Mouse (Mus musculus): Measurements from ENCODE around the gene Hhex. TPM values are rescaled to one million over a fixed set of nuclear protein-coding genes. Genes with fewer than 3 reads are reported as not detected.

Gene Hhex
- 5.1 and 5.2 TPM in 2 replicates for polyA plus RNA-seq (2015; fragmentation: Nextera tagmentation; extraction: Ambion mirVana)

DNA sequence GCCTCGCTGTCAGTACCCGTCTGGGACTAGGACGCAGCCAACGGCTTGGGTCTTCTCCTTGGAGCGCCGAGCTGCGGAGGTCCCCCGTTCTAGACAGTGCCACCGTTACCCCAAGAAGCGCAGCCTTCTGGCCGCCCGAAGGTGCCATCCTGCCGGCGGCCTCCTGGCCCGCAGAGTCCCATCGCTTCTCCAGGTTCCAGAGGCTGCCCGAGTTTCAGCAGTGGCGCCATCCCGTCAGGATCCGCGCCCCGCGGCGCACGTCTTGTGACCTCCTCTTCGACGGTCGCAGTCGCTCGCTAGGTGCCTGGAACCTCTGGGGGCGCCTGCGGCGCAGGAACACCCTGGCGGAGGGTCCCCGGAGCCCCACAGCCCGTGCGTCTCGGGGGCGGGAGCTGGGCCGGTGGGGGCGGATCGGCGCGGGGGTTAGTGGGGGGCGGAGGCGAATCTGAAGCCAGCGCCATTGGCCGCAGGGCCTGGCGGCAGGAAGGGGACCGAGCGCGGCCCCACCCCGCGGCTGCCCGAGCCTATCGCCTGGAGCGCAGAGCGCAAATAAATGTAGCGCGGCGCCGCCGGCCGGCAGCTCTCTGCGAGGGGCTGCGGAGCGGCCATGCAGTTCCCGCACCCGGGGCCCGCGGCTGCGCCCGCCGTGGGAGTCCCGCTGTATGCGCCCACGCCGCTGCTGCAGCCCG, at the start of gene Hhex:
Hhex (plus strand) TSS at position 548 of the 689 bp plus-strand sequence.
- H3K4me1 ChIP-seq = peaks cover 16% of the 10 kb centered on the region
- ATAC-seq (replicated peaks) = peak; percentile 71
- peak within 1 kb of the TSS; percentile 51 for H3K4me2 ChIP-seq
- no peaks in the 10 kb centered on the region for H3K36me3 ChIP-seq (replicated peaks)
- H3K9ac ChIP-seq = no peak within 1 kb of the TSS
- under 1% methylated on average over 73 of the region's 79 CpGs for WGBS
- peak within 1 kb of the TSS; percentile 20; the same call in 1 of the 2 replicates for H3K27ac ChIP-seq
- no peaks in the 10 kb centered on the region for H3K9me3 ChIP-seq
- peak within 1 kb of the TSS; percentile 36 for H3K4me3 ChIP-seq
- H3K27me3 ChIP-seq (replicated peaks) = peaks cover 78% of the 10 kb centered on the region

DNA sequence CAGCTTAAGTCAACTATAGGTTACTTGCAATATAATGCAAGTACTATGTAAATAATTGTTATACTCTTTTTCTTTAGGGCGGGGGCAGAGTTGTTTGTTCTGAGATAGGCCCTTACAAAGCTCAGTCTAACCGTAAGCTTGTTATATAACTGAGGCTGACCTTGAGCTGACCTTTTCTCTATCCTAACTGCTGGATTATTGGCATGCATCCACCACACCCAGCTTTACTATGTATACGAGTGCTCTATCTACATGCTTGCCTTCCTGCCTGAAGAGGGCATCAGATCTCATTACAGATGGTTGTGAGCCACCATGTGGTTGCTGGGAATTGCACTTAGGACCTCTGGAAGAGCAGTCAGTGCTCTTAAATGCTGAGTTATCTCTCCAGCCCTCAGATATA, 48.5 kb upstream of the Hhex start:
- H3K36me3 ChIP-seq (replicated peaks) = no peaks in the 10 kb centered on the region
- no peak overlapping the region for H3K4me2 ChIP-seq
- ATAC-seq (replicated peaks) = no peak
- H3K4me3 ChIP-seq = no peak overlapping the region
- no peaks in the 10 kb centered on the region for H3K27me3 ChIP-seq (replicated peaks)
- H3K27ac ChIP-seq = no peak overlapping the region
- no peak overlapping the region for H3K9ac ChIP-seq
- no peaks in the 10 kb centered on the region for H3K9me3 ChIP-seq
- no peaks in the 10 kb centered on the region for H3K4me1 ChIP-seq
- WGBS = 79% methylated on average over 3 of the region's 3 CpGs

DNA sequence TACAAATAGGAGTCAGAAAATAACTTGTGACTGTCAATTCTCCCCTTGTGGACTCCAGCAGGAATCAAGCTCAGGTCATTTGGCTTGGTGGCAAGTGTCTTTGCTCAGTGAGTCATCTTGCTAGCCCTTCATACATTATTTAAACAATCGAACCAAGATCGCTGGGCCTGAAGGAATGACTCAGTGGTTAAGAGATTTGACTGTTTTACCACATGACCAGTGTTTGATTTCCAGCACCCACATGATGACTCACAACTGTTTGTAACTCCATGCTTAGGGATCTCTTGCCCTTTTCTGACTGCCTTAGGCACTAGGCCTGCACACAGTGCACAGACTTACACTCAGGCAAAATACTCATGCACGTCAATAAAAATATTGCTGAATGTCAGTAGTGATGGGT, 42.7 kb upstream of the Hhex start:
- ATAC-seq (replicated peaks) = no peak
- no peak overlapping the region for H3K27ac ChIP-seq
- H3K27me3 ChIP-seq (replicated peaks) = no peaks in the 10 kb centered on the region
- H3K4me3 ChIP-seq = no peak overlapping the region
- whole genome bisulfite sequencing = 96% methylated on average over 3 of the region's 3 CpGs
- no peaks in the 10 kb centered on the region for H3K4me1 ChIP-seq
- no peaks in the 10 kb centered on the region for H3K36me3 ChIP-seq (replicated peaks)
- no peak overlapping the region for H3K9ac ChIP-seq
- H3K9me3 ChIP-seq = no peaks in the 10 kb centered on the region
- H3K4me2 ChIP-seq = no peak overlapping the region

DNA sequence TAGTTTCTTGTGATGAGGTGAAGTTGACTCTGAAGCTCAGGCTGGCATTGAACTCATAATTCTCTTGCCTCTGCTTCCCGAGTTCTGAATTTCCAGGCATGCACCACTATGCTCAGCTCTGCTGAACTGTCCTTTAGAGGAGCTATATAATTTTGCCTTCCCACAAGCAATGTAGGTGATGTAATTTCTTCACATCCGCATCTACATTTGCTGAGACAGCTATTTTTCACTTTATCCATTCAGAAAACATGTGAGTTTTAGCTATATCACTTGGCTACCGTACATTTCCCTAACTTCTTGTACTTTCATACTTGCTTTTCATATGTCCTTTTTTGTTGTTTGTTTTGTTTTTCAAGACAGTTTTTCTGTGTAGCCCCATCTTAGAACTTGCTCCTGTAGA, 38.3 kb upstream of the Hhex start:
- WGBS = 96% methylated on average over 3 of the region's 3 CpGs
- no peak overlapping the region for H3K4me2 ChIP-seq
- H3K9ac ChIP-seq = no peak overlapping the region
- no peaks in the 10 kb centered on the region for H3K27me3 ChIP-seq (replicated peaks)
- no peak overlapping the region for H3K4me3 ChIP-seq
- no peaks in the 10 kb centered on the region for H3K4me1 ChIP-seq
- H3K9me3 ChIP-seq = no peaks in the 10 kb centered on the region
- H3K36me3 ChIP-seq (replicated peaks) = no peaks in the 10 kb centered on the region
- H3K27ac ChIP-seq = no peak overlapping the region
- ATAC-seq (replicated peaks) = no peak

DNA sequence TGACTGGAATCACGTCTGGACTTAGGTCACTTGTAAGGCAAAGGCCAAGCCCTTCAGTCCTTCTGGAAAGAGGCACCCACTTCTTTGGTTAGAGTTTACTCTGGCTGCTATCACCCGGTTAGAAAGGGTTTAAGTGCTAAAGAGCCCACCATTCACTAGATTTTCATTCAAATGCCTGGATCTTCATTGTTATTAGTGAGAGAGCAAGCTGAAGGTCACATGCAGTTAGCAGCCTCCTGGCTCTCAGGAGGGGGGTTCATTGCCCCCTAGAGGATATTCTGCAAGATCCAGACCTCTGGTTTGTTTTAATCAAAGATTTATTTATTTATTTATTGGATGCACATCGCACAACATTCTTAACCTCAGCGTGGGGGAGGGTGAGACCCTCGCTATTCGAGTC, 33.7 kb upstream of the Hhex start:
- H3K27me3 ChIP-seq (replicated peaks) = no peaks in the 10 kb centered on the region
- H3K27ac ChIP-seq = no peak overlapping the region
- H3K4me2 ChIP-seq = no peak overlapping the region
- H3K9me3 ChIP-seq = no peaks in the 10 kb centered on the region
- 75% methylated on average over 6 of the region's 6 CpGs for WGBS
- no peaks in the 10 kb centered on the region for H3K4me1 ChIP-seq
- no peak for ATAC-seq (replicated peaks)
- H3K9ac ChIP-seq = no peak overlapping the region
- no peaks in the 10 kb centered on the region for H3K36me3 ChIP-seq (replicated peaks)
- no peak overlapping the region for H3K4me3 ChIP-seq

DNA sequence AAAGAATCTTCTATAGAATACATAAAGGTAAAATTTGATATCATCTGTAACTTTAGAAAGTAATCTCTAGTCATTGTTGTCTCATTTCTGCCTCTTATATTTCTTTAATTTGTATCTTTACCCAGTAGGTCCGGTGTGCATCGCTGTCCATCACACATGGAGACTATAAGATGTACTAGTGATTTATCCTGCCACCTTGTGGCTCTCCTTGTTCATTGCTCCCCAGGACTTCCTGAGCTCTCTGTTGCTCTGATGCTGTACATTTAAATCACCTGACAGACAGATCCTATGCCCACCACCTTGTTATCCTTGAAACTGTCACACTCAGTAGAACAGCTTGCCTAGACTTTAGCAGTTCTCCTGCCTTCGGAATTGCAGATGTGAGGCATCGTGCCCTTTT, 16.3 kb upstream of the Hhex start:
- Histone ChIP-seq H3K36me3 (replicated peaks) (no peaks in the 10 kb centered on the region), H3K27ac (no peak overlapping the region), H3K4me1 (no peaks in the 10 kb centered on the region), H3K4me2 (no peak overlapping the region), H3K9me3 (no peaks in the 10 kb centered on the region), H3K27me3 (replicated peaks) (no peaks in the 10 kb centered on the region), H3K4me3 (no peak overlapping the region), H3K9ac (no peak overlapping the region)
- 84% methylated on average over 4 of the region's 4 CpGs for WGBS
- ATAC-seq (replicated peaks) = no peak

DNA sequence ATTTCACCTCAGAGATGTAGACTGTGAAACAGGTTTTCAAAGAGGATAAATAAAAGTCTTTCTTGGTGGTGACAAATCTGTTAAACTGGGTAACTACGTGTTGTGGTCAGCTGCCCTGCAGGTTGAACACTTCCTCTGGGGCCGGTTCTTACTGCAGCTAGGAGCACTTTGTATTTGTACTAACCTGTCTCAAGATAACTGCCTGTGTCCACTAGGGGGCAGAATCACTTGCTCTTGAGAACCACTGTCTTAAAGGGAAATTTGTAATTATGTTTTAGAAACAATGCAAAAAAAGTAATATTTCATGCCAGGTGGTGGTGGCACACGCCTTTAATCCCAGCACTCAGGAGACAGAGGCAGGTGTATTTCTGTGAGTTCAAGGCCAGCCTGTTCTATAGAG, 15.0 kb upstream of the Hhex start:
- 58% methylated on average over 3 of the region's 3 CpGs for WGBS
- ATAC-seq (replicated peaks) = no peak

DNA sequence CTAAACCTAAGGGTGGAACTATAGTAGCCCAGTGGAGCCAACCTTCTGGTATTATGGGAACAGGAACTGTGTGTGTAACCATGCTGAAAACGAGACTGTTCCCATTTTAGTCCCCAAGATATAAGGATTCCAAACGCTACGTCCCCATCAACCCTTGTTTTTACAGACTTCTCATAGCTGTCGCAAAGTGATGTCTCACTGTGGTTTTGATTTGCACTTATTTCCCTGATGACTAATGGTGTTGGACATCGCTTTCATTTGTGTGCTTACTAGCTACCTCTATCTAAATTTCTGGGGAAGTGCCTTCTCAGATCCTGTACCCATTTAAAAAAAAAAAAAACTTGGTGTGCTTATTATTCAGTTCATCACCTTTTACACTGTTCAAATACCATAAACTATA, 6.0 kb upstream of the Hhex start:
- H3K4me3 ChIP-seq = no peak overlapping the region
- no peak for ATAC-seq (replicated peaks)
- H3K27me3 ChIP-seq (replicated peaks) = peaks cover 30% of the 10 kb centered on the region
- 86% methylated on average over 5 of the region's 5 CpGs for WGBS
- H3K4me2 ChIP-seq = no peak overlapping the region
- no peak overlapping the region for H3K27ac ChIP-seq
- H3K36me3 ChIP-seq (replicated peaks) = no peaks in the 10 kb centered on the region
- no peaks in the 10 kb centered on the region for H3K4me1 ChIP-seq
- no peaks in the 10 kb centered on the region for H3K9me3 ChIP-seq
- no peak overlapping the region for H3K9ac ChIP-seq

More for the DNA sequence above, 15.0 kb upstream of the Hhex start:
- H3K4me1 ChIP-seq = no peaks in the 10 kb centered on the region
- H3K4me3 ChIP-seq = no peak overlapping the region
- no peaks in the 10 kb centered on the region for H3K36me3 ChIP-seq (replicated peaks)
- no peaks in the 10 kb centered on the region for H3K27me3 ChIP-seq (replicated peaks)
- H3K9me3 ChIP-seq = no peaks in the 10 kb centered on the region
- no peak overlapping the region for H3K27ac ChIP-seq
- H3K4me2 ChIP-seq = no peak overlapping the region
- no peak overlapping the region for H3K9ac ChIP-seq

DNA sequence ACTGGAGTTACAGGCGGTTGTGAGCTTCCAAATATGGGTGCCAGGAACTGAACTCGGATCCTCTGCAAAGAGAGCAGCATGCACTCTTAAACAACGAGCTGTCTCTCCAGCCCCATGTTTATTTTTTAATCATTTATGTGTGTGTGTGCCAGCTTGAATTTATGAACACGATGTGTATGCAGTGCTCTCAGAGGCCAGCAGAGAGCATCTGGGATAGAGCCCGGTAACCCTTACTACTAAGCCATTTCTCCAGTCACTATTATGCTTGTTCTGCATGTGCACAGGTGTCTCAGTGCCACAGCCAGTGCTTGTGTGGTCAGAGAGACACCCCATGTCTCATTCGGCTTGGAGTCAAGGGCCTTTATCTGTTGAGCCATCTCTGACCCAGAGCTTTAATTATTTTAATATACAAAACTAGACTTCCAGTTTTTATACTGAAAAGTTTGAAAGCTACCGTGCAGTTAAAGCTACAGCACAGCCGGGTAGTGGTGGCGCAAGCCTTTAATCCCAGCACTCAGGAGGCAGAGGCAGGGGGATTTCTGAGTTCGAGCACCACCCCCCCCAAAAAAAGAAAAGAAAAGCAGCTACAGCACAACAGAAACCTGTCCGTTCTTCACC, 3.4 kb upstream of the Hhex start:
- H3K9ac ChIP-seq = no peak overlapping the region
- H3K27me3 ChIP-seq (replicated peaks) = peaks cover 56% of the 10 kb centered on the region
- no peaks in the 10 kb centered on the region for H3K9me3 ChIP-seq
- no peak overlapping the region for H3K4me2 ChIP-seq
- no peak overlapping the region for H3K4me3 ChIP-seq
- no peak overlapping the region for H3K27ac ChIP-seq
- no peak for ATAC-seq (replicated peaks)
- H3K4me1 ChIP-seq = peaks cover 16% of the 10 kb centered on the region
- no peaks in the 10 kb centered on the region for H3K36me3 ChIP-seq (replicated peaks)
- WGBS = 92% methylated on average over 11 of the region's 11 CpGs

DNA sequence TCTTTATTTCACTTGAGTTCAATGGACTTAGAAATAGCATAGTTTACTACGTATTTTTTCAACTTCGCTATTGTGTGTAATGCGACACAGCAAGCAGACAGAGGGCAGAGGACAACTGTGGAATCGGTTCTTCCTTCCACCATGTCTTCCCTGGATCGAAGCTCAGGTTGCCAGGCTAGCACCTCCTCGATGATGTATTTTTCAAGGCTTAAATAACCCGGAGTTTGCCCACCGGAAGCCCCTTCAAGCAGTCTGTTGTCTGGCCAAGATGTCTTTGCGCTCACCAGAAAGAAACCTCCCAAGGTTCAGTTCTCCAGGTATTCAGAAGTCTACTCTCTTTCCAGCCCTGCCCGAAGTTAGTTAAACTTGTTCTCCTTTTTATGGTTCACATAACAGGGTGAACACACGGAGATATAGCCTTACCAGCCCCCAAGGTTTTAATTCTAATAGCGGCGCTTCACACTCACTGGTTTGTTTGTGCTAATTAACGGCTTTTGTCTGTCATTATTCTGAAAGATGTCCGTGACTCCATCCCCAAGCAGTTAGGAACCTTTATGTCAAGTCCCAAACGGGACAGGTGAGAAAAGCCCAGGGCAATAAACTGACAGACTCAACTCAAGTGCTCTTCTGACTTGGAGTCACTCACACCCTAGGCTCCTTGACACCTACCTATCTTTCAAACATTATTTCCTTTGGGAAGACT, 1.6 kb upstream of the Hhex start:
- no peak overlapping the region for H3K4me2 ChIP-seq
- 22% methylated on average over 16 of the region's 16 CpGs for WGBS
- H3K9me3 ChIP-seq = no peaks in the 10 kb centered on the region
- peaks cover 16% of the 10 kb centered on the region for H3K4me1 ChIP-seq
- H3K9ac ChIP-seq = no peak overlapping the region
- H3K4me3 ChIP-seq = no peak overlapping the region
- no peak overlapping the region for H3K27ac ChIP-seq
- peaks cover 71% of the 10 kb centered on the region for H3K27me3 ChIP-seq (replicated peaks)
- no peaks in the 10 kb centered on the region for H3K36me3 ChIP-seq (replicated peaks)
- ATAC-seq (replicated peaks) = no peak

DNA sequence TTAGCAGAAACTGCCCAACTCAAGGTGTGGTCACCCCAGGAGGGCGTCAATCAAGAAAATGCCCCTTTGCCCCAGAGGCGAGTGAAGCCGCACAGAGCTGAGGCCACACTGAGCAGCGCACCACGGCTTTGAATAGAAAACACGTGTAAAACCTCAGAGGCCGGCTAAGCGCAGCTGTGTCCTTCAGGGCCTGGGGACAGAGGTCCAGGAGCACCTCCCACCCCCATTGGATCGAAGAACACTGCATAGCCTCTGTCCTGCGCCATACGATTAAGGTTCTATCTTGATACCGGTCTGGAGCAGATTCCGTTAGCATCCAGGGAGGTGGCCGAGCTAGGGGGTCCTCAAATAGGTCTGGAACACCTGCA, 731 bp upstream of the Hhex start:
- Histone ChIP-seq H3K9ac (no peak overlapping the region), H3K27me3 (replicated peaks) (peaks cover 75% of the 10 kb centered on the region)

DNA sequence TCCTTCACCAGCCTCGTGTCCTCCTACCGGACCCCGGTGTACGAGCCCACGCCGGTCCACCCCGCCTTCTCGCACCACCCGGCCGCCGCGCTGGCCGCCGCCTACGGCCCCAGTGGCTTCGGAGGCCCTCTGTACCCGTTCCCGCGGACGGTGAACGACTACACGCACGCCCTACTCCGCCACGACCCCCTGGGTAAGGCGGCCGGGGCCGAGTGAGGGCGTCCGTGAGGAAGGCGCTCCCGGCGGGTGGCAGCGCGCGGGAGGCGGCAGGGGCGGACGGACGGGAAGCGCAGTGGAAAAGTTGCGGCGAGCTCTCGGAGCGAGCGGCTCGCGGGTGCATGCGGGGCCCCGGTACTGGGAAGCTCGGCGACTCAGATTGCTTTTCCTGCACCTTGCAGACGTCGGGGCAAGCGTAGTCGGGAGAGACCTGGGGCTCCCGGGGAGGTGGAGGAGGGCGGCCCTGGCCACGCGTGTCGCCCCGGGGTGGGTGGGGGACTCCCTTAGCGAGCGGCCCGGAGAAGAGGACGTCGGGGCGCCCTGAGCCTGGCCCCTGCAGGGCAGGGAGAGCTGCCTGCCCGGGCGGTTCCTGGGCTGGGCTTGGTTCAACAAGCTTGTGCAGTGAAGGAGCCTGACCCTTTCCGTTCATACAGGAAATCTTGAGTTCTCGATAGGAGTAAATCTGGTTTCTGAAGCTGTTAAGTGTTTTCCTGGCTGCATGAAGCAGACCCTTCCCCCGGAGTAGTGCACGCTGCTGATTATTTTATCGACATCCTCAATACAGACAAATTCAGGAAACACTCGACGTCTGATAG, 637 bp downstream of the Hhex start:
- Histone ChIP-seq H3K27me3 (replicated peaks) (peaks cover 79% of the 10 kb centered on the region), H3K27ac (peak overlapping the region; percentile 20; the same call in 1 of the 2 replicates), H3K36me3 (replicated peaks) (no peaks in the 10 kb centered on the region), H3K4me2 (peak overlapping the region; percentile 51), H3K9ac (no peak overlapping the region), H3K4me3 (peak overlapping the region; percentile 36), H3K9me3 (no peaks in the 10 kb centered on the region), H3K4me1 (peaks cover 16% of the 10 kb centered on the region)
- 0 out of 2 replicates have a peak, but pooled peaks have one; percentile 15 for ATAC-seq (replicated peaks)
- under 1% methylated on average over 74 of the region's 77 CpGs for WGBS

More for the DNA sequence above, 731 bp upstream of the Hhex start:
- H3K36me3 ChIP-seq (replicated peaks) = no peaks in the 10 kb centered on the region
- 2% methylated on average over 14 of the region's 14 CpGs for WGBS
- peak overlapping the region; percentile 51 for H3K4me2 ChIP-seq
- peak overlapping the region; percentile 36 for H3K4me3 ChIP-seq
- no peaks in the 10 kb centered on the region for H3K9me3 ChIP-seq
- peak; percentile 51 for ATAC-seq (replicated peaks)
- H3K4me1 ChIP-seq = peaks cover 16% of the 10 kb centered on the region
- H3K27ac ChIP-seq = no peak overlapping the region

All from midbrain, embryonic 15.5 days (tissue).